Mouse (Mus musculus): ENCODE data around the gene Gyg.

Gyg gene

DNA sequence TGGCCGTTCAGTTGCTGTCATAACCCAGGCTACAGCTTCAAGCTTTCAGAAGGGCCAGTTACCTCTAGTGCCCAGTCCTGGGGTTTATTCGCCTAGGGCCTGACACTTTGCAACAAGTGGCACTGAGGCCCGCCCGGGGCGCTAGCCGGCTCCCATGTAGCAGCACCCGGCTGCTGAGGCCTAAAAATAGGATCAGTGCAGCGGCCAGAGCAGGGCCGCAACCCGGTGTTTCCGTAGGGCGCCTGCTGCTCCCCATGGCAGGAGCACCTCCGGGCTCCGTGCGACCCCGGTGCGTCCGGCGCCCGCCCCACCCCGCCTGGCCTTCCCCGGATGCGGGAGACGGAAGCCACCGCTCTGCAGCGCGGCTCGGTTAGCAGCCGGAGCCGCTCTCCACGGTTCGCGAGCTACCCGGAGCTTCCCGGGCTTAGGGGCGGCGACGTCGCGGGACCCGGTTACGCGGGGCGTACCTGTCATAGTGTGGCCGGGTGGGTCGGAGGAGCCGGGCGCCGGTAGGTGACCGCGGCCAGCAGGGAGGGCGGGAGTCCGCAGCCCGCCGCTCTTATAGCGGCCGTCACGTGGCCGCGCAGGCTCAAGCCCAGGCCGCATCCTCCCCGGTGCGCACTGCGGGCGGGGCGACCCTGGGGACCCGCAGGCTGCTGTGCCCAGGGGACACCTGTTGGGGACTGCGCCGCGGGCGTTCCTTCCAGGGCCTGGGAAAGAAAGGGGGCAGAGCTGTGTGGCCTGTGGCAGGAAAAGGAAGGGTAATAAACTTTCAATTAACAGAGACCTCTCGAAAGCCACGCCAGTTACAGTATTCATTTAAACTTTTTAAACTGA, at the start of gene Gyg:
Gyg (minus strand) TSS at position 787 of the 837 bp plus-strand sequence.
- in situ Hi-C loops (cut with MboI, MseI) = no loop called here

DNA sequence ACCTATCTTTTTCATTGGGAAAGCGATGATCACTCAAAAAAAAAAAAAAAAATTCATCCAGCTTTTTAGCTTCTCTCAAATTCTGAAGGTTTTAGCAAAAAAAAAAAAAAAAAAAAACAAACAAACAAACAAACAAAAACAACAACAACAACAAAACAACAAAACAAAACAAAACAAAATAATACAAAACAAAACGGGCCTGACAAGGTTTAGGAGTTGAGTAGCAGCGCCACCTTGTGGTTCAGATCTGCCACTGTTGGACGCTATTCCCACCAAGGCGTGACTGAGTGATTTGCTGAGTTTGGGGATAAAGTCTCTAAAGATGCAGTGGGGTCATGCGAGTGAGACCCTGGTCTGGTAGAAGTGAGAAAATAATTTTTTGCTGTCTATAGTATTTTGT, 43.8 kb upstream of the Gyg start:
- in situ Hi-C loops (cut with MboI, MseI) = loop anchor here (5.0 kb wide), 1 partner anchor 287 kb away; no protein-coding TSS in a partner anchor

DNA sequence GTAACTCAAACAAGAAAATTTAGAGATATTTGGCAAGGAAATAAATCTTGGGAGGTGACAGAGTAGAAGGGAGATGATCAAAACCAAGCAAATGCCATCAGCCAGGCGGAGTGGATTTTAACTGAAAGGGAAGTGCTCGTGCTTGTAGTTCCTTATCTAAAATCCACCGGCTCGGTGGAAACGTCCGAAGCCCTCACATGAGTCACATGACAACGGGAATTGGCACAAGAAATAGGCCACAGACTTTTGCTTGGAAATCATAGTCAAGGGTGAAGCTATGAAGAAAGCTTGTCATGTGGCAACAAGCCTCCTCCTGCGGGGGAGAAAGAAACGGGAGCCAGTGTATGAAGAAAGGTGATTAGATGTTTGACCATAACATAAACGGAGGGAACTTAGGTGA, 42.8 kb upstream of the Gyg start:
- in situ Hi-C loops (cut with MboI, MseI) = loop anchor here (5.0 kb wide), 1 partner anchor 286 kb away; no protein-coding TSS in a partner anchor

DNA sequence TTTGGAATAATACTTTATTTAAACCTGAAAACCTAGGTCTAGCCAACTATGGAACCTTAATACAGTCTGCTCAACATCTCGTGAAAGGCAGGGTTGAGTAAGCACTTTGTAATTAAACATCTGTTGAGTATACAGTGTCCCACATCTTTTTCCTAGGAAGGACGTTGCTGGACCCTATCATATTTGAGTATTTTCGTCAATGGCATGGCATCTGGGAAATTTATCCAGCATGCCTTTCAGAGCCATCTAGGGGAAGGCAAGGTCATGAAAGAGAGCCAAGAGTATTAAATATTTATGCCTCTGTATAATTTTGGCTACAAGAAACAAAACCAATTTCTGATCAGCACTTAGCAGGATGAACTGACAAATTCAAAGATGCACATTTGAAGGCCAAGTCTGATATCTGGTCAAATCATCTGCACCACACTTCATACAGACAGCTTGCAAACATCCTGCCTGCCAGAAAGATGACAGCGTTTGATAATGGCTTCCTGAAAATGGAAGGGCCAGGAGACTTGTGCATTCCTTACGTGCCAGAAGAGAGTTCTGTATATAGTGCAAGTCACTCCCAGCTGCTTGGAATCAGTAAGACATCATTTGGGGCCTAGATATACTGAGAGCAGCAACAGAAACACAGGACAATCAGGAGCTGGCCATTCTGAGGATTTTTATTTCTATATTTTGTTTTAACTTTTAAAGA, 34.0 kb upstream of the Gyg start:
- in situ Hi-C loops (cut with MboI, MseI) = no loop called here

DNA sequence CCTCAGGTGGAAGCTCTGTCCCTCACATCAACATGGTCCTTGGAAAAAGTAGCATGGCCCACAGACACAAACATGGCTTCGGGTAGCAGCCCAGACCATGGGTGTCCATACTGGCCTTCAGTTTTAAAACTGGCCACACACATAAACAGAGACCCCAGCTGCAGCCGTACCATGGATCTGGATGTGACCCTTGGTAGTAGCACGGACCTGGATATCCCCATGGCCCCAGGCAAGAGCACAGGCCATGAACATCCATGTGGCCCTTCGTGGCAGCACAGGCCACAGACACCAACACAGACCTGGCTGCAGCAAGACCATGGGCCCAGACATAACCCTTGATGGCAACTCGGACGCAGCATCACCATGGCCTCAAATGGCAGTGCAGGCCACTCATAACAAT, 17.3 kb upstream of the Gyg start:
- in situ Hi-C loops (cut with MboI, MseI) = no loop called here

DNA sequence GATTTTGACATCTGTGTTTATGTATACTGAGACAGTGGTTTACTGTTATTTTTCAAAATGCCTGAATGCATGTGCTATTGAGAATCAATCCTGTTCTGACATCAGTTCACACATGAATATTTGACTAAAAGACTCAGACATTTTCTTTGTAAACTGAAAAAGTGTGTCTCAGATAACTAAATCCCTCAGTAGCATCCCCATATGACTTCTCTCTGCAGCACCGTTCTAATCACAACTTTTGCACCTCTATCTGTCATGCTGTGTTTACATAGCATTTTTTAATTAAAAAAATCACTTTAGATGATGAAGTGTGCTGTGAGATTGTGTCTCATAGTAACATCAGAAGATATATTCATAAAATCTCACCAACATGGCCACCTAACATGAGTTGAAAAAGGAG, 12.4 kb upstream of the Gyg start:
- in situ Hi-C loops (cut with MboI, MseI) = no loop called here

DNA sequence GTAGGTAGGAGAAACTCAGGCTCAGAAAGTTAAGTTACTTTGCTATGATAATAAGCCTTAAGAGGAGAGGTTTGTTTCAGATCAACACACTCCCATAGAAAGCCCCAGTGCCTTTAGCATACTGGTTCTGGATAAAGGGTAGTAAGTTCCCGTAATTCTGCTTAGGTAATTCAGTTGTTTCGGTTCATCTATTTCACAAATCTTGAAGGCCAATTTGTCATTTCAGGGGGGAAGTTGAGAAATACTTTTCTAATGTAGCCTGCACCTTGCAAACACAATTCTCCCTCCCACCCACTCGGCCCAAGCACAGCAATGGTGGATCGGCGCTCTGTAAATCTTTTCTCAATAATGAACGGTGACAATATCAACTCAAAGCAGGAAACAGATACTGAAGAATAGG, 359 bp upstream of the Gyg start:
- in situ Hi-C loops (cut with MboI, MseI) = no loop called here

DNA sequence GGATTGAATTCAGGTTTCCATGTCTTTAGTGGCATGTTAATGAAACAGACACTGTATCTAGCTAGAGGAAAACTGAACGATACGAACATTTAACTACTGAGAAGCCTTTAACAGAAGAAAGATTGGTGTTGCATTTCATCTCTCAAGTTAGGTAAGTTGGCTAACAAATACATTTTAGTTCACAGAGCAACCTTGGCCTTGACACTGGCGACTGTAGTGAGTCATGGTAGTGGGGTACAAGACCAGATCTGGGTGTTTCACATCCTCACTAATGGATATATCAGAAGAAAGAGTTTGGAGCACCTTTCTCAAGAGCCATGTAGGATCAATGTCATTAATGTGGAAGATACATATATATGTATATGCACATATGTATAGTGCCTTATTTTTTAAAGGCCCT, 3.5 kb downstream of the Gyg start:
- in situ Hi-C loops (cut with MboI, MseI) = no loop called here

DNA sequence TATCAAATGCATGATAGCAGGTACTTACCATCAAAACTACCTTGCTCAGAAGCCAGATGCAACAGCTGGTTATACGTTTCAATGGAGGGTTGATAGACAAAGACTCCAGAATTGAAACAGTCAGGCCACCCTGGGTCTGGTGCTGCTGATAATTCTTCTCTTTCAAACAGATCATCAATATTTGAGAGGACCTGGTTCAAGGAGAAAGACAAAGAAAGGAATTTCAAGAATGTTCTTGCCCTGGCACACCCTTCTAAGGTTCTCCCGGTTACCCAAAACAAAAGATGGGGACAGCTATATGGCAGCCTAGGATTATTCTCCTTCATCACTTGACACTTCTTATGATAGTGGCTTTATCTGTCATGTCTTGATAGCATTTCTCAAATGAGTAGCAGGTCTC, 4.6 kb downstream of the Gyg start:
- in situ Hi-C loops (cut with MboI, MseI) = no loop called here

DNA sequence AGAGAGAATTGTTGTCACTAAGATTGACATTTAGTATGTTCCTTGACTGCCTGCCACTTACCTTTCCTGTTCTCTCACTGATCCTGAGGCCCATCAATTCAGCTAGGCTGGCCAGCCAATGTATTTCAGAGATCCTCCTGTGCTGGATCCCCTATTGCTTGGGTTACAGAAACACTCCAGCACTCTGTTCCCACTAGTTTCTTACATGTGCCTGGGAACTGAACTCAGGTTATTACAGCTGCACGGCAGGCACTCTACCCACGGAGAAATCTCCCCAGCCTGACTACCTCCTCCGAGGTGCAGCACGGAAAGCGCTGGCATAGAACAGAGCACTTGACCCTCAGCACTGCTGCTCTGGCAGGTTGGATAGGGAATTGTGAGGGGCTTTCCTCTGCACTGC, 7.5 kb downstream of the Gyg start:
- in situ Hi-C loops (cut with MboI, MseI) = no loop called here

DNA sequence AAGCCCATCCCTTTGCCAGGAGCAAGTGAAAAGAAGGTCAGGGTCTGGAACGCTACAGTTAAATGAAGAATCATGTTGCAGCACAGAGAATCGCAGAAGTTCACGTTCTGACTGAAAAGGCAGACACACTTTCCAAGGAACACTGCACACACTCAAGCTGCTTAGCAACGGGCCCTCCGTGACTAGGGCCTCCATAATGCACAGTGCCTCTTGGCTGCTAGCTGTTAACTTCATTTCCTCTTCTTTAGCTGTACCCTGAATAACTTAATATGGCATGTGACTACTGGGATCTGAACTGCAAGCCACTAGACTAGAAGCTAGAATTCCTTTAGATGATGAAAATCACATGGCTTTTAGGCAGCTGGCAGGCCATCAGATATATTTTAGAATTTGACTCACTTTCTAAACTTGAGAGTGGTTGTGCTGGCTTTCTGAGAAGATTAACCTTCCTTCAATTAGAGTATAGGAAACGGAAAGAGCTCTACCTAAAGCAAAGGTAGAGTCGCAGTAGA, 8.2 kb downstream of the Gyg start:
- in situ Hi-C loops (cut with MboI, MseI) = no loop called here

DNA sequence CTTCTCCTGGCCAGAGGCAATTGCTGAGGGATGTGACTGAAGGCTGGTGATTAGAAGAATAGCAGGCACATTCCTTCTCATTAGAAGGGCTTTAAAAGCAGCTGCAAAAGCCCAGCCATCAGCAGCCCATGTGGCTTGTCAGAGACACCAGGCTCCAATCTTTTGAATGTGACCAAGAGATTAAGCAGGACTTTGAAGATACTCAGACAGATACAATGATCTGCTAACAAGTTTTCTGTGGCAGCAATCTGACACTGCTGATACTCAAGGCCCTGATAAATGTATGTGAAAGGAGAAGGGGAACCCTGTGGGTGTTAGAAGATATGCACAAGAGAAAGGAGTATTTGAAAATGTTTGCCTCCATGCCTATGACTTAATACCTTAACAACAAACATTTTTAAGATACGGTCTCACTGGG, 9.4 kb downstream of the Gyg start:
- in situ Hi-C loops (cut with MboI, MseI) = no loop called here

DNA sequence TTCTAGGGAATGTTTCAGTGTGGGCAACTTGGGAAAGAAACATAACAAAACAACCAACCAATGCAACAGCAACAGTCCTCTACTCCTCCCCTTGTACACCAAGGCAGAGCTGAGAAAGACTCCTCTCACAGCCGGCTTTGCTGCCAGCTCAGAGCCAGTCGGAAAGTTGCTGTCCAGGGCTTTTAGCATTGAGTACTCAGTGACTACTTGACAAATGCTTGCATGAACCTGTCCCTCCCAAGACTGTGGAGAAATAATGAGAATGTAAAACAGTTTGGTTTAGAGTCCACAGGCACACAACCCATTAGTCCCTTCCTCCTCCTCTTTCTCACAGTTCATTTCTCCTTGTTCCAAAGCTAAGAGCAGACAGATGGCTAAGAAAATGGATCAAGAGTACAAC, 10.7 kb downstream of the Gyg start:
- in situ Hi-C loops (cut with MboI, MseI) = no loop called here

DNA sequence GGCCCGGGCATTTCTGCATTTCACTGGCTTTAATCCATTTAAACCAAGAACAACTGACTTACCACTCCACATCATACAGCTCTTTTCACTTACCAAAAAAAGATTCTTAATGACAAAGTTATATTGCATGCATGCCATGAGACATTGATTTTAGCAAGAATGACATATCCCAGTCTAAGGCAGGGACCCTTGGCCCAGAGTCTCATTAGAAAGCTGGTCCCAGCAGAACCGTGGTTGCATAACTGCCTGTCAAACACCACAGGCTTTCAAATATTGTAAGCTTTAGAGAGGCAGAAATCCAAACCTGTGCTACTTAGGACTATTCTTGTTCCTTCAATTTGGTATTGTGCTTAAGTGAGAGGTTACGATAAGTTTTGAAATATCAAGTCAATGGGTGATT, 11.4 kb downstream of the Gyg start:
- in situ Hi-C loops (cut with MboI, MseI) = no loop called here

DNA sequence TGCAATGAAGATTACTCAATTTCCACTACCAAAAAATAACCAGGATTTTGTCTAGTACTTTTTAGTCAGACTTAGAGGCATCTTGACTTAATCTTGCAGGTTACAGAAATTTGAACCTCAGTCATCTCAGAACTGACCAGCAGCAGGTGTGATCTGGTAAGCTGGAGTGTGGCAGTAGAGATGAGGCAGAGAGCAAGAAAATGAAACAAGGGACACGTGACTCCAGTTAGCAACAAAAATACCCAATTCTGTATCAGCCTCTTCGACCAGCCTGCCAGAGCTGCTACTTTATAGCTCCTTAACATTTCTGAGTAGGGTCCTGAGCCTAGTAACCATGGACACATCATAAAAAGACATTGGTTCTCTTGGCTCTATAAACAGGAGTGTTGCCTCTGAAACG, 12.5 kb downstream of the Gyg start:
- in situ Hi-C loops (cut with MboI, MseI) = no loop called here

DNA sequence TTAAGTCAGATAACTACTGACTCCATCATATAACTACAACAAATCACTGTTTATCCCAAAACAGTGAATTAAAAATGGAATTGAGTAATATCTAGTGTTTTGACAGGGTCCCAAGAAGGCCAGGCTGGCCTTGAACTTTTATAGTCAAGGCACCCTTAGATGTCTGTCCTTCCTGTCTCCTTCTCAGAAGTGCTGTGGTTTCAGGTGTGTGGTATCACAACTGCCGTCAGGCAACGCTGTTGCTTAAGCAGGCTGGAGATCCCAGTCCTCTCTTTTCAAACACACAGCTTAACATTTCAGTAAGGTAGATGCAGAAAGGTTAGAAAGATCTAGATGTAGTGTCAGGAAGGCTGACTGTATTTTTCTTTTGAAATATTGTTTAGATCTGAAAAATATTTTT, 13.0 kb downstream of the Gyg start:
- in situ Hi-C loops (cut with MboI, MseI) = no loop called here

DNA sequence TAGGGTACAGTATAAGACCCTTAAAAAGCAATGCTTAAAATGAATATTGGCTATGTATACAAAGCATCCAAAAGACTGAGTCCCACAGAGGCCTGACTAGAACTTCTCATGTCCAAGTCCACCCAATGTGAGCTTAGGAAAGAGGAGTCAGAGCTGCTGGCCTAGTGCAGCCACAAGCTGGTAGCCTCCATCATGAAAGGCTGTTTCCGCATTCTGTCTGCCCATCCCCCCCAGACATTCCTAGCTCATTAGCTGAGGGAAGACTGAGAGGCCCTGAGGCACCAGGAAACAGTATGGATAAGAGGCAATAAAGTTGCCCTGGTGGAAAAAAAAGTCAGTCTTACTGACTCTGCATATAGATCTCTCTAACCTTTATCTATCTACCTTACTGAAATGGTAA, 13.4 kb downstream of the Gyg start:
- in situ Hi-C loops (cut with MboI, MseI) = no loop called here

DNA sequence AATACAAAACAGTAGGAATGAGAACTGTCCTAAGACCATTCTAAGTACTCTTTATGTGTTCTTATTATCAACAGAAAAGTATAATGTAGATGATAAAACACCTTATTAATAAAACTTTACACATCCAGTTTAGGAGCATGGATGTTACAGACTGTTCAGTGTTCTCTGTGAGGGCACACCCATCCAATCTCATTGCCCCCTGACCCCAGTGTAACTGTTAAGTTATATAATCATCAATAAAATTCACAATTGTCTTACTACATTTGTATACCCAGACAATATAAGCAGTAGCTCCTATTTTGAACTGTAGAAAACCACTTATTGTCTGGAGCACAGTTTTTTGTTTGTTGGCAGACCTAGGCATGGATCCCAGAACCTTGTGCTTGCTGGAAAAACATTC, 13.9 kb downstream of the Gyg start:
- in situ Hi-C loops (cut with MboI, MseI) = no loop called here

DNA sequence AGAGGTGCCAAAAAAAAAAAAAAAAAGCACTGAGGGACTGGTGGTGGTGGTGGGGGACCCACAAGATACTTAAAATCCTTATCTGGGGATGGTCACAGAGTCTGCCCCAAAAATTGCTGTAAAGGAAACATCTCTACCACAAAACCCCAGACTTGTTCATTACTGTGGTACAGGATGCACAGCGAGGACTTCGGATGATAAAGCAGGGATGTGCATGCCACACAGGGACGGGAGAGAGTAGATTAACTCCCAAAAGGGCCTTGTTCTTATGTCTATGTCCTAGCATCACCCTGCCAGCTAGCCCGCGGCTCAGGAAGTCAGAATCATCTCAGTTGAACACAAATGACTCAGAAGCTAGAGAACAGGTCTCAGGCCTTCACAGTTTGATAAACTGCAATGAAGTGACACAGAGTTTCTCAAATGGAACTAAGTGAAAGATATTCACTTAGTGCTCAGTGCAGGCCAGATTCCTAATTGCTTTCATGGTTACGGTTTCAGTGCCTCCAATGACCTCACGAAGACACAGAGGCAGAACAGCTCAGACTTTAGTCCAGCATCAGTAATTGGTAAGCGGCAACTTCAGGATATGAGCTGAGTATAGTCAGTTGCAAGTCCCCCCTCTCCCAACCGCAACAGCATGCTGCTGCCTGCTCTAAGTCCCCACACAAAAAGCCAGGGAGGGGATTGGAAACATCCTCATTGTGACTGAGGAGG, 18.1 kb downstream of the Gyg start:
- in situ Hi-C loops (cut with MboI, MseI) = no loop called here

DNA sequence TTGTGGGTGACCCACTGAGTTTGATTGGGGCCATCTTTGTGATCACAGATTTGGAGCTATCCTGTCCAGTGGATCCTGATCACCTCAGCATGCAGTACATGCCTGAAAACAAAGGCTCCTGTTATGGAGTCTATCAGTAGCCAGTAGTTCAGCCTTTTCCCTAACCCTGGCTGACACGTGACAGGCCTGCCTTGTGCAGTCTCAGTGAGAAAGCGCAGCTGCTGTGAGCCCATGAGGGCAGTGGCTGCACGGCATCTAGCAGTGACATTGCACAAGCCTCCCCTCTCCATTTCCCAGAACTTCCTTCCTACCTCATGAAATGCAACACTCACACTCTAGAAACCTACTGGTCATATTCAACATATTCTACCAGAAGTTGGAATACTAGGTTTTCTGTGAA, 20.6 kb downstream of the Gyg start:
- in situ Hi-C loops (cut with MboI, MseI) = no loop called here

DNA sequence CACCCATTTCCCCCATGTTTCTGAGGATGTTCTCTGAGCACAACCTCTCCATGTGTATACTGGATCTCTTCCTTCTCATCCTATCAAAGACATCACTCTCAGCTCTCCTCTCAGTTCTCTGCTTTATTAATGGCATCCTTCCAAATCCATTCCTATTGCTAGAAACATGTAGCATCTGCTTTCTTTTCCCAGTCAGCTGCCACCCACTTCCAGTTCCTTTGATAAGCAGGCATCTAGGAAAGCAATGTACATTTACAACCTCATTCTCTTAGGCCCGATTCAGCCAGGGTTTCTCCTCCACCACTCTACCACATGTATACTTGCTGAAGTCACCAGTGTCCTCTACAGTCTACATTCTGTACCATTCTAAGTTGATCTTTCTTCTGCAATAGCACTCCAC, 21.4 kb downstream of the Gyg start:
- in situ Hi-C loops (cut with MboI, MseI) = no loop called here

DNA sequence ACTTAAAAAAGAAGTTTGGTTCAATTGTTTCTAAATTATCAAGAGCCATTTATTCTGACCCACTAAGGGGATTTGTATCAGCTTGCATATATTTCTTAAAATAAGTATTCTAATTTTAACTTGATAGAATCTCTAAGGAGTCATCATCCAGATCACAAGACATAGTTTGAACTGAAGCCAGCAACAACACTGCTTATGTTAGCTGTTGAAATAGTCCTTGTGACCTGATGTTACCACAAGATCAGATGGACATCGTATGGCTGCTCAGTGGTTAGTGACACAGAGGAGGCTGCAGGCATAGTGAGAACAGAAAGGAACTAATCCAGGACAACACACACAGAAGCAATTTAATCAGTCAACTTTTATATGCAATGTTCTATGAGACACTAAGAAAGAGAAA, 22.4 kb downstream of the Gyg start:
- in situ Hi-C loops (cut with MboI, MseI) = no loop called here
